Mouse (Mus musculus): Measurements from ENCODE around the gene Gm48551. TPM values are rescaled to one million over a fixed set of nuclear protein-coding genes. Genes with fewer than 3 reads are reported as not detected.
A peak's percentile ranks its signal among the peaks of the same experiment; 100 is the strongest.

Gene Gm48551
- total RNA-seq, 2 experiments from 2014 or later, result 2.4 to 3.2 TPM

GRCm38 (mm10) chr10:81356352-81356990 lies 27.8 kb upstream of the Gm48551 start:
- intact Hi-C loops (cut with DNase I), result no loop called here
- peak in 1 of 2 experiments; percentile 58 for DNase-seq (ENCODE audit: low spot score in 2 of 2)

- intact Hi-C loops (cut with DNase I), result no loop called here
- peak; percentile 91 to 94 for DNase-seq (ENCODE audit: low spot score in 2 of 2)
Measured at GRCm38 (mm10) chr10:81356991-81357844, 27.0 kb upstream of the Gm48551 start, which contains the start of gene Mfsd12. TSS of gene Mfsd12 (plus strand) at chr10:81357491.

GRCm38 (mm10) chr10:81358209-81358608 lies 26.1 kb upstream of the Gm48551 start:
- intact Hi-C loops (cut with DNase I), result no loop called here
- no peak for DNase-seq (ENCODE audit: low spot score in 2 of 2)

- DNase-seq (ENCODE audit: low spot score in 2 of 2), result no peak
- intact Hi-C loops (cut with DNase I), result no loop called here
Measured at GRCm38 (mm10) chr10:81358841-81359240, 25.4 kb upstream of the Gm48551 start.

- intact Hi-C loops (cut with DNase I), result no loop called here
- no peak for DNase-seq (ENCODE audit: low spot score in 2 of 2)
Measured at GRCm38 (mm10) chr10:81360721-81361120, 23.5 kb upstream of the Gm48551 start.

GRCm38 (mm10) chr10:81362336-81362949 lies 21.8 kb upstream of the Gm48551 start:
- intact Hi-C loops (cut with DNase I), result no loop called here
- no peak for DNase-seq (ENCODE audit: low spot score in 2 of 2)

GRCm38 (mm10) chr10:81363436-81364346 lies 20.6 kb upstream of the Gm48551 start:
- intact Hi-C loops (cut with DNase I), result no loop called here
- no peak for DNase-seq (ENCODE audit: low spot score in 2 of 2)

- DNase-seq (ENCODE audit: low spot score in 2 of 2), result no peak
- intact Hi-C loops (cut with DNase I), result no loop called here
Measured at GRCm38 (mm10) chr10:81364666-81365065, 19.6 kb upstream of the Gm48551 start.

GRCm38 (mm10) chr10:81365073-81365472 lies 19.2 kb upstream of the Gm48551 start:
- intact Hi-C loops (cut with DNase I), result no loop called here
- DNase-seq (ENCODE audit: low spot score in 2 of 2), result no peak

- no peak for DNase-seq (ENCODE audit: low spot score in 2 of 2)
- intact Hi-C loops (cut with DNase I), result no loop called here
Measured at GRCm38 (mm10) chr10:81365672-81366476, 18.4 kb upstream of the Gm48551 start, which contains the start of gene 4930404N11Rik. TSS of gene 4930404N11Rik (minus strand) at chr10:81365816.

GRCm38 (mm10) chr10:81366477-81367206 lies 17.6 kb upstream of the Gm48551 start:
- DNase-seq (ENCODE audit: low spot score in 2 of 2), result no peak
- intact Hi-C loops (cut with DNase I), result no loop called here

GRCm38 (mm10) chr10:81367207-81367495 lies 17.1 kb upstream of the Gm48551 start:
- DNase-seq (ENCODE audit: low spot score in 2 of 2), result no peak
- intact Hi-C loops (cut with DNase I), result no loop called here

GRCm38 (mm10) chr10:81375322-81375721 lies 8.9 kb upstream of the Gm48551 start:
- intact Hi-C loops (cut with DNase I), result no loop called here

GRCm38 (mm10) chr10:81376561-81377361 lies 7.5 kb upstream of the Gm48551 start:
- DNase-seq (ENCODE audit: low spot score in 2 of 2), result no peak
- intact Hi-C loops (cut with DNase I), result no loop called here

More at GRCm38 (mm10) chr10:81375322-81375721, 8.9 kb upstream of the Gm48551 start:
- DNase-seq (ENCODE audit: low spot score in 2 of 2), result no peak

- DNase-seq (ENCODE audit: low spot score in 2 of 2), result no peak
- intact Hi-C loops (cut with DNase I), result no loop called here
Measured at GRCm38 (mm10) chr10:81377362-81377664, 7.0 kb upstream of the Gm48551 start.

- intact Hi-C loops (cut with DNase I), result no loop called here
- no peak for DNase-seq (ENCODE audit: low spot score in 2 of 2)
Measured at GRCm38 (mm10) chr10:81377793-81378552, 6.3 kb upstream of the Gm48551 start, which contains the start of gene Fzr1. TSS of gene Fzr1 (minus strand) at chr10:81378516.

All from left cerebral cortex, postnatal 14 days (tissue).